Mouse (Mus musculus) hindbrain, postnatal 0 days (tissue): Measurements from ENCODE around the gene Ttyh2. TPM values are rescaled to one million over a fixed set of nuclear protein-coding genes. Genes with fewer than 3 reads are reported as not detected.
"Not testable (repeated sequence)": the region's sequence is repeated elsewhere in the genome, so short reads cannot be mapped to it uniquely, and the experiment has no call there.

ENCODE experiments used
- ATAC-seq: fragments of 200-750 bp; cut with Nextera tagmentation; 2 replicates; pipeline ENCODE4 v1.8.0; 2017; ENCODE audit warnings: mild to moderate bottlenecking, moderate TSS enrichment, moderate library complexity
- DNase-seq: peaks from one replicate; pipeline ENCODE4 v3.0.0-alpha.2; 2015; ENCODE audit warnings: low spot score
- H3K27ac ChIP-seq: fragments of 300-500 bp; sonication (generic); 2 replicates; pipeline ENCODE4 v1.5.1; 2014; ENCODE audit warnings: mild to moderate bottlenecking
- H3K27me3 ChIP-seq: fragments of 300-500 bp; sonication (generic); 2 replicates; pipeline ENCODE4 v1.6.1; 2014; ENCODE audit warnings: low read length, mixed read lengths; ENCODE audit not compliant: insufficient read depth
- H3K36me3 ChIP-seq: fragments of 300-500 bp; sonication (generic); 2 replicates; pipeline ENCODE4 v1.6.1; 2014; ENCODE audit warnings: low read length, mixed read lengths; ENCODE audit not compliant: insufficient read depth
- H3K4me1 ChIP-seq: fragments of 300-500 bp; sonication (generic); 2 replicates; pipeline ENCODE4 v1.6.1; 2014; ENCODE audit warnings: antibody characterized with exemption, low read length, mixed read lengths; ENCODE audit not compliant: insufficient read depth
- H3K4me2 ChIP-seq: fragments of 300-500 bp; sonication (generic); 2 replicates; pipeline ENCODE4 v1.6.1; 2014; ENCODE audit warnings: low read depth, mild to moderate bottlenecking, low read length, moderate library complexity, mixed read lengths
- H3K4me3 ChIP-seq: fragments of 300-500 bp; sonication (generic); 2 replicates; pipeline ENCODE4 v1.5.1; 2014; ENCODE audit warnings: low read length
- H3K9ac ChIP-seq: fragments of 300-500 bp; sonication (generic); replicated peaks from 2 replicates; pipeline ENCODE4 v1.6.1; 2014; ENCODE audit warnings: mild to moderate bottlenecking, low read length, moderate library complexity, mixed read lengths
- H3K9me3 ChIP-seq: fragments of 300-500 bp; sonication (generic); 2 replicates; pipeline ENCODE4 v1.6.1; 2016; ENCODE audit warnings: low read length, mixed read lengths
- CTCF ChIP-seq: IDR thresholded peaks from 2 replicates; pipeline ENCODE4 v1.5.1; 2016; ENCODE audit warnings: antibody characterized with exemption, control low read depth, low read depth
- WGBS: fragments of 180-500 bp; shearing (Covaris S2); extraction: QIAGEN DNeasy Blood & Tissue Kit; methylation state at CpG from one replicate; pipeline ENCODE4 v1.1.7; 2014; 5-methylcytosine and 5-hydroxymethylcytosine counted together
- polyA plus RNA-seq: library from polyadenylated mRNA; unstranded; fragments of >200 nt; fragmentation: Nextera tagmentation; extraction: Ambion mirVana; gene quantifications from 2 replicates; pipeline ENCODE4 v1.2.1, GENCODE M21; 2015
- total RNA-seq: library from RNA; depleted of rRNA; stranded (reverse); fragments of >200 nt; gene quantifications from 2 replicates; pipeline ENCODE4 v1.2.3, GENCODE M21; 2014

Ttyh2 gene
- total and polyA plus RNA-seq, 2 experiments from 2014 or later: 38.6 to 75.8 TPM

DNA sequence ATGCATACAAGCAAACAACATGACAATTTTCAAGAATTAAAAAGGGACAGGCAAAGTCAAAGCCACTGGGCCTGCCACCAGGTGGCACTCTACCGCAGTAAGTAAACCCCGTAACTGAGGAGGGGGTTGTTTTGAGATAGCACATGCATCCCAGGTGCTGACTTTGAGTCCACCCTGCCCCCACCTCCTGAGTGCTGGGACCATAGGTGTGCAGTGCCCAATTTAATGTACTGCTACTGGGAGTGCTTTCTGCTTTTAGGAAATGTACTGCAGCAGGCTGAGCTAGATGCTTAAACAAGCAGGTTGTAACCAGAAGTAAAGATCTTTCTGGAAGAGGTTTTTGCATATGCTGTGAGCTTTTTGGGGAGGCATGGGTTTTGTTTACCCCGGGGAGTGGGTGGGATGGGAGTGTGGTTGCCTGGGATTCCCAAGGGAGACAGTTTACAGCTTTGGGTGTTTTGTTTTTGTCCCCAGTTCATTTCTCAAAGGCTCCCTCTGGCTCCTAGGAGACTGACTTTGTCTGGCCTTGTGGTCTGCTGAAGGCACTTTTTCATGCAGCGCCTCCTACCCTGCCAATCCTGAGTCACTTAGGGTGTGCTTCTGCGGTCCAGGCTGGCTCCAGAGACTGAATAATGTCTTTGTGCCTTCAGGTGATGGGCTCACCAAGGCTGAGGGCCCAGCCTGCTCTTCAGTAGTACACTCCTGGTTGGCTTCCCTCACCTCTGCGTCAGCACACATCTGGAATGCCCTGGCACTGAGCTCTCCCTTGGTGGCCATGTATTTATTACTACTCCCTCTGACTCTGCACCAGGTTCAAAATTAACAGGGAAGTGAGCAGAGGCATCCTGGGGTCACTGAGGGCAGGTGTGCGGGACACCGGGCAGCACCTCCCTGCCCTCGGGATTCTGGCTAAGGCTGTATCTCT is 2.2 kb upstream of the Ttyh2 start:
- peak overlapping the region; percentile 48; the same call in 1 of the 2 replicates for H3K27ac ChIP-seq
- H3K4me1 ChIP-seq: peaks cover 18% of the 10 kb centered on the region
- 57% methylated on average over 9 of the region's 9 CpGs for WGBS
- H3K4me2 ChIP-seq: no peak overlapping the region
- no peaks in the 10 kb centered on the region for H3K27me3 ChIP-seq
- no peaks in the 10 kb centered on the region for H3K9me3 ChIP-seq
- peak; percentile 88 for TF ChIP-seq CTCF
- peaks cover 32% of the 10 kb centered on the region for H3K36me3 ChIP-seq
- H3K4me3 ChIP-seq: no peak overlapping the region
- no peak overlapping the region for H3K9ac ChIP-seq
- DNase-seq: peak; percentile 85
- no peak for ATAC-seq

DNA sequence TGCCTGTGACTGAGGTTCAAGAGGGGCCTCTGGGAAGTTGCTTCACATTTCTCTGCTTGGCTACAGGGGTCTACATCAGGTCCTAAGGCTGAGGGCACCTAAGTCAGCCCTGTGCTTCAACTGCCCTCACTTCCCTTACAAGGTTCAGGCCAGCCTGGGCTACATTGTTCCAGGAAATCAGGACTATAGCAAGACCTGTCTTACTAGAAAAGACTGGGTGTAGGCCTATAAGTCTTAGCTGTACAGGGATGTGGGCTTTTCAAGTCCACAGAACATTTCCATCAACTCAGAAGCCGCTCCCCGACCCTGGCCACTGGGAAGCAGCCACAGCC is 1.5 kb upstream of the Ttyh2 start:
- no peak overlapping the region for H3K4me3 ChIP-seq
- H3K27ac ChIP-seq: peak overlapping the region; percentile 48; the same call in 1 of the 2 replicates
- H3K36me3 ChIP-seq: peaks cover 32% of the 10 kb centered on the region
- peaks cover 18% of the 10 kb centered on the region for H3K4me1 ChIP-seq
- no peak for TF ChIP-seq CTCF
- no peaks in the 10 kb centered on the region for H3K27me3 ChIP-seq
- DNase-seq: no peak
- no peak overlapping the region for H3K4me2 ChIP-seq
- 70% methylated on average over 2 of the region's 2 CpGs for WGBS
- ATAC-seq: no peak
- H3K9me3 ChIP-seq: no peaks in the 10 kb centered on the region
- H3K9ac ChIP-seq: no peak overlapping the region

DNA sequence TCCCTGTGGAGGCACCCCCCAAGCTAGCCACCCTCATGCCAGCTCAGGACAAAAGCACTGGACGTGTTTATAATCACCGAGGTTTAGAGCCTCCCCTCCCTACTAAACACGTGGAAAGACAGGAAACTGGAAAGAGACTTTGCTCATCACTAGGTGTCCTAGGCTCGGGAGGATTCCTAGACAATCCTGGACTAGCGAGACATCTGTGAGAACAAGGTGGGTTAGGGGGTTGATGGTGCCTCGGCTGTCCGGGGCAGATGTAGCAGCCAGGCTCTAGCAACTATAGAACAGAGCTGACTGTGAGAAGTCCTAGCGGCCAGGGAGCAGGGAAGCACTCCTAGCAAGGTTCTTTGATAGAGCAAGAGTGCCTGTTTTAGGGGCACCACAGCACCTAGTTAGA is 1.1 kb upstream of the Ttyh2 start:
- H3K4me3 ChIP-seq: no peak overlapping the region
- DNase-seq: no peak
- H3K4me2 ChIP-seq: no peak overlapping the region
- no peaks in the 10 kb centered on the region for H3K27me3 ChIP-seq
- ATAC-seq: no peak
- TF ChIP-seq CTCF: no peak
- WGBS: 50% methylated on average over 8 of the region's 8 CpGs
- H3K27ac ChIP-seq: no peak overlapping the region
- peaks cover 19% of the 10 kb centered on the region for H3K4me1 ChIP-seq
- no peaks in the 10 kb centered on the region for H3K9me3 ChIP-seq
- H3K9ac ChIP-seq: no peak overlapping the region
- peaks cover 32% of the 10 kb centered on the region for H3K36me3 ChIP-seq

DNA sequence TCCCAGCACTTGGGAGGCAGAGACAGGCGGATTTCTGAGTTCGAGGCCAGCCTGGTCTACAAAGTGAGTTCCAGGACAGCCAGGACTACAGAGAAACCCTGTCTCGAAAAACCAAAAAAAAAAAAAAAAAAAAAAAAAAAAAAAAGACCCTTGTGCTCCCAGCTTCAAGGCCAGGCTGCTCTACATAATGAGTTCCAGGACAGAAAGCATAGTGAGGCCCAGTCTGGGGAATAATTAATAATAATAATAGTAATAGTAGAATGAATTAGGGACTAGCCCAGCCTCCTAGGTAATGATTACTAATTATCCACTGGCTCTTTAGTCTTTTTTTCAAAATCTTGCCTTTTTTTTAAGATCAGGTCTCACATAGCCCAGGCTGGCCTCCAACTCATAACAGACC is 435 bp upstream of the Ttyh2 start:
- Histone ChIP-seq H3K36me3 (peaks cover 32% of the 10 kb centered on the region), H3K4me2 (peak overlapping the region; percentile 67), H3K4me1 (peaks cover 17% of the 10 kb centered on the region), H3K27ac (peak overlapping the region; percentile 71; the same call in 1 of the 2 replicates), H3K4me3 (peak overlapping the region; percentile 44; the same call in 1 of the 2 replicates)
- not testable (repeated sequence) for ATAC-seq, H3K27me3 ChIP-seq, DNase-seq, H3K9ac ChIP-seq, H3K9me3 ChIP-seq
- 92% methylated on average over 2 of the region's 3 CpGs for WGBS

DNA sequence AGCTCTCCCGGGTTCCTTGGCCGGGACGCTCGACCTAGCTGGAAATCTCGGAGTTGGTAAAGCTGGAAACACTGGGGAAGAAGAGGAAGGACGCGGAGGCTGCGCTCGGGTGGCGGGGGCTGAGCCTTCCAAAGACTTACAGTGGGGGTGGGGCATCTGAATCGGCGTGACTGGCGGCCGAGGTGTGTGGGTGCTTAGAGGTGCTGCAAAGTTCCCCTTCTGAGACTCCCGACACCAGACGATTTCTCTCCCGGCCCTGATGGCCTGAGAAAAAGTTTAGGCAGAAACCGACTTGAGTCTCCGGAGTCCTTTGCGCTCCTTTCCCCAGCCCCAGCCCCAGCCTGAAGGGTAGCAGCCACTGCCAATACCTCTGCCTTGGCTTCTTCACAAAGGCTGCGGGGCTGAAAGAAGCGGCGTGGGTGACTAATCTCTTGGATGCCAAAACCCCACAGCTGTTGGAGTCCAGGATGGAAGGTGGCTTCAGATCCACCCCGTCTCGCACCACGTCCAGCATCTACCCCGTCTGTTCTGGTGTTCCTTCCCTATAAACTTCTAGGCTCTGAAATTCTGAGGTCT is 683 bp downstream of the Ttyh2 start:
- ATAC-seq: no peak
- no peaks in the 10 kb centered on the region for H3K27me3 ChIP-seq
- peak overlapping the region; percentile 71 for H3K27ac ChIP-seq
- peaks cover 12% of the 10 kb centered on the region for H3K4me1 ChIP-seq
- peak overlapping the region; percentile 44 for H3K4me3 ChIP-seq
- peak overlapping the region; percentile 53 for H3K9ac ChIP-seq
- H3K36me3 ChIP-seq: peaks cover 24% of the 10 kb centered on the region
- peak; percentile 42 for DNase-seq
- WGBS: 3% methylated on average over 27 of the region's 27 CpGs
- no peak for TF ChIP-seq CTCF
- peak overlapping the region; percentile 67 for H3K4me2 ChIP-seq
- H3K9me3 ChIP-seq: no peaks in the 10 kb centered on the region

DNA sequence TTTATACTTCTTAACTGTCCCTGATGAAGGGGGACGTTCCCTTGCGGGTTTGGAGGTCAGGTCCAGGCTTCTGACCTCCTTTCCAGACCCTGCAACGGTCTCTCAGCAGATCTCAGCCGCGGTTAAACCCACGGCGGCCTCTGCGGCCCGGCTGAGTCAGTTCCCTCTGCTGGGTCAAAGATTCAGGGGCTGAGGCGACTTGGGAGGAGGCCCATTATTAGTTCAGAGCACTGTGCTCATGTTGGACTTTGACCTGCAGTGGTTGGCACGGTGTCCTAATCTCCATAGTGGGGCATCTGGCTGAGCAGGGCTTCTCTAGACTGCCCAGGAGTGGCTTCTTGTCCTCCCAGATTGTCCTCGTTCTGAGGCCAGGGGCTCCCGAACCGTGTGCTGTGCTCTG is 1.2 kb downstream of the Ttyh2 start:
- peak overlapping the region; percentile 71 for H3K27ac ChIP-seq
- no peaks in the 10 kb centered on the region for H3K27me3 ChIP-seq
- H3K36me3 ChIP-seq: peaks cover 19% of the 10 kb centered on the region
- H3K4me2 ChIP-seq: peak overlapping the region; percentile 67
- H3K4me3 ChIP-seq: peak overlapping the region; percentile 44
- H3K4me1 ChIP-seq: peaks cover 12% of the 10 kb centered on the region
- H3K9me3 ChIP-seq: no peaks in the 10 kb centered on the region
- no peak for TF ChIP-seq CTCF
- no peak for DNase-seq
- 10% methylated on average over 14 of the region's 14 CpGs for WGBS
- no peak for ATAC-seq
- peak overlapping the region; percentile 53; the same call in 1 of the 2 replicates for H3K9ac ChIP-seq
